Mouse (Mus musculus): ENCODE data around the gene Papola.
"Not testable (repeated sequence)": the region's sequence is repeated elsewhere in the genome, so short reads cannot be mapped to it uniquely, and the experiment has no call there.

The Papola gene

GRCm38 (mm10) chr12:105806205-105806604, 21.7 kb downstream of the Papola start:
- DNase-seq: no peak

GRCm38 (mm10) chr12:105807416-105807815, 22.9 kb downstream of the Papola start:
- no peak for DNase-seq

DNA sequence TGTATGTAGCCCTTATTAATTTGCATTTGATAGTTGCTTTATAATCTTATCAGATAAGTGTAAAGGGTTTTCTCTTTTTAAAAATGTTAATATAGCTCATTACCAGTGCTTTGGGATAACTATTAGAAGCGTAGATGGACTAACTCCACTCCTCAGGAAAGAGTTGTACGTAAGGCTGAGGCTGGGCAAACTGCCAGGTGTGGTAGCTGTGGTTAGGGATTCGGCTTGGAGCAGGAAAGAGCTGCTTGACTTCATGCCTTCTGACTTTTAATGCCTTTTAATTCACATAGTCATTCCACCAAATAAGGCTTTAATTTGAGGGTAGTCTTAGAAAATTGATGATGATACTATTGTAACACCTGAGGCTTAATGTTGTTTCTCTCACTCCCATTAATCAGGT, 24.5 kb downstream of the Papola start:
- DNase-seq: peak; percentile 43 to 48

- no peak for DNase-seq
Measured at GRCm38 (mm10) chr12:105810608-105811007, 26.1 kb downstream of the Papola start.

GRCm38 (mm10) chr12:105813957-105814356, 29.5 kb downstream of the Papola start:
- DNase-seq: no peak

GRCm38 (mm10) chr12:105823472-105823871, 39.0 kb downstream of the Papola start:
- no peak for DNase-seq

- no peak for DNase-seq
Measured at GRCm38 (mm10) chr12:105824743-105825142, 40.2 kb downstream of the Papola start.

GRCm38 (mm10) chr12:105825266-105825665, 40.8 kb downstream of the Papola start:
- no peak for DNase-seq

DNA sequence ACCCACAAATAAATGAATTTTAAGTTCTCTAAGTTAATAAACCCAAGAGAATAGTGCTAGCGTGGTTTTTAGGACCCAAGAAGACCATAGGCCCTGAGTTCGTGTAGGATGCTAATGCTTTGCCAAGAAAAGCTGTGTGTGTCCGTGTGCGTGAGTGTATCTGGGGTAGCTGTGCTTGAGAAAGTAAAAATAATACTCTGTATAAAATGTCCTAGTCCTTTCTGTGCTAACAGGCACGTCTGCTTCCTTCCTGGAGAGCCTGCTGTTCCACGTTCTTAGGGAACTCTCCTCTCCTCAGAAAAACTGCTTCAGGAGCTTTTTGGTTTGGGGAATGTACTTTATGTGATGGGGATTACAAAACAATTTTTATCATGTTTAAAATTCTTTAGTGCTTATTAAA, 48.0 kb downstream of the Papola start:
- DNase-seq: no peak

GRCm38 (mm10) chr12:105834926-105835325, 50.4 kb downstream of the Papola start:
- DNase-seq: no peak

DNA sequence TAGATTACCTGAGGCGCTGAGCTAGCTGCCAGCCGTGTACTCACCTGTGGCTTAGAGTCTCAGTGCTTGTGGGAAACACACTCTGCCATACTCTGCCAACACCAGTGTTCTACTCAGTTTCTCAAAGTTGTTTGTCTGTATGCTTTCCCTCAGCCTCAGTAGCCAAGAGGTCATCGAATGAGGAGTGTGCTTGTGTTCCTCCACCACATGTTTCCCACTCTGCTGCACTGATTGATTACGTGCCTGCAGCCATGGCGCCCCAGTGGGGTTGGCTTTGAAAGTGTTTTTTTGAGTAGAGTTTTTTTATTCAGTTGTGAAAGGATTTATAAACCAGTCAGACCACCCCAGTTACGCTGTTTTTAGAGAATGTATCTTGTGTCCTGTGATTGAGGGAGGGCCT, 51.1 kb downstream of the Papola start:
- DNase-seq: no peak

DNA sequence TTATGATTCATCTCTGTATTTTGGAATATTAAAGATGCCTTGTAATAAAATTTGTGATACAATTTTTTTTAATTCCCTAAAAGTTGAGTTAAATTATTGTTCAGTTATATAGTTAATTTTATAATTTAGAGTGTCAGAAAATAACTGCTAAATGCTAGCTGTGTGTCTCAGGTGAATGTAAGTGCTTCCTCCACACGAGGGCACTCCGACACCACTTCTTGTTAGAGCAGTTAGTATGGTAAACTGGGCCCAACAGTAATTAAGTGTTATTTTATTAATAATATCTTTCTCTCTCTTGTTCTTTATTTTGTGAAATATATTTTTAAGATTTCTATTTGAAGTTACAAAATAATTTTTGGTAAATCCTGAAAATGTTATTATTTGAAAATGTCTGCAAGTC, 51.7 kb downstream of the Papola start:
- peak in 1 of 2 experiments; percentile 67 for DNase-seq

GRCm38 (mm10) chr12:105839096-105839495, 54.6 kb downstream of the Papola start:
- no peak for DNase-seq

DNA sequence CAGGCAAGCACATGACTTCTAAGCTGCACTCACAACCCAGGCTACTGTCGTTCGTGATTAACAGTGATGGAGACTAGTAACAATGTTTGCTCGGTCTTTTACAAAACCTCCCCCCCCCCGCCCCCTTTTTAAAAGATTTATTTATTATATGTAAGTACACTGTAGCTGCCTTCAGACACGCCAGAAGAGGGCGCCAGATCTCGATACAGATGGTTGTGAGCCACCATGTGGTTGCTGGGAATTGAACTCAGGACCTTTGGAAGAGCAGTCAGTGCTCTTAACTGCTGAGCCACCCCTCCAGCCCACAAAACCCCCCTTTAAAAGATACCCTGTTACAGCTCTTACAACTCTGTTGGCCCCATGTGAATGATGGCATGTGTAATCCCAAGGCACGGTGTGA, 56.1 kb downstream of the Papola start:
- not testable (repeated sequence) for DNase-seq

GRCm38 (mm10) chr12:105843243-105844005, 58.9 kb downstream of the Papola start:
- peak; percentile 67 to 76 for DNase-seq

DNA sequence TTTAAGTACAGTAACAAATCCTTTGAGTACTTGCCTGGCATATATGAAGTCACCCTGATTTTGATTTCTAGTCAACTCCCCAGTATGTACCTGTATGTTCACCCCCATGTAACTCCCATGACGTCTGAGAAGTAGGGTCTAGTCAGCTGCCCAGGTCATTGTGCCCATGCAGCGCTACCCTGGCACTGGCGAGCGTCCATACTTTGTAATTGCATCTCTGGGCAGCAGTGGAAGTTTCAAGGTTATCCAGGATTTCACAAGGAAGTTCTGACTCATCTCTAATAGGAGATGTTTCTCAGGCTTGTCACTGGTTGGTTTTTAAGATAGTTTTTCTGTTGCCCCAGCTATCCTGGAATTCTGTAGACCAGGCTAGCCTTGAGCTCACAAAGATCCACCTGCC, 59.9 kb downstream of the Papola start:
- no peak for DNase-seq

DNA sequence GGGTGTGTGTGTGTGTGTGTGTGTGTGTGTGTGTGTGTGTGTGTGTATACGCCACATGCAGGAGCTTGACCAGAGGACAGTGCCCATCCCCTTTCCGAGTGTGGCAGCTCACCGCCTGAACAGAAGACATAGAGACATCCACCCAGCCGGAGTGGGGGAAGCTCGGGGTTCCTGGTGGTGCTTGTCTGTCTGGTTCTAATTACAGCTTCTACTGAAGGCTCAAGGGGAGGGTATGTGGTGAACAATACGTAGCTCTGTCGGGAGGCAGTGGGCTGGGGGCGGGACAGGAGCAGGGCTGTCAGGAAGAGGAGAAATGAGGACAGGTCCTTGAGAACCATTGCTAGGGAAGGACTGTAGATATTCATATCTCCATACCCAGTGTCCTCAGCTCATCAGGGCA, 64.6 kb downstream of the Papola start:
- DNase-seq: no peak

DNA sequence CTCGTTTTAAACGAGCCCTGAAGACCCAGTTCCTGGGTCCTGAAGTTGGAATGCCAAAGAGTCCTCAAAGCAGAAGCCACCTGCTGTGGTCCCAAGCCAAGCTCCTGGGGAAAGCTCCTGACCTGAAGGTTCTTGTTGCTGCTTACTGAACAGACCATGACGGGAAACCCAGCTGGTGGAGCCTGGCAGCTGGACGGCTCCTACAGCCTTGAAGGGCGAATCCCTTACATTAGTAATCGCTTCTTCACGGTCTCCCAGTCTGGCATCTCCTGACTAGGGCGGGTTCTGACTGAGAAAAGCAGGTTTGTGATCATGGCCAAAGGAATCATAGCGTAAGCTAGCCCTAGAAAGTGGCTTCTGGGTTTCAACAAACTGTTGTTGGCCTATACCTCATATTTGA, 66.2 kb downstream of the Papola start:
- DNase-seq: no peak

DNA sequence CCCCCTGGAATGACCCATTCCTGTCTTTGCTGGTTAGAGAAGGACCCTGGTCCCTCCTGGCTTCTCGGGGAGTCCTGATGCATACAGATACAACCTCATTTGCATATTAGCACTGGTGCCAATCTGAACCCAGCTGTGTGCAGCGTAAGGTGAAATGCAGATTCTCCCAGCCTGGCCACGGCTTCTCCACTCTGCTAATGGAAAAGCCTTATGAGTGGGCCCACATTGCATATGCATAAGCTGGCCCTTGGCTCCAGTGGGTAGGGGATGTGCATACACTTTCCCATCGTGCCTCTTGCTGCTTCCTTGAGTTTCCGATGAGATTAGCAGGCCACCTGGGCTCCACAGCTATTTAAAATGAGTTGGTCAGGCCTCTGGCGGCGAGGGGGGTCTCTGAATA, 68.3 kb downstream of the Papola start:
- no peak for DNase-seq

- peak; percentile 39 to 58 for DNase-seq
Measured at GRCm38 (mm10) chr12:105854639-105855038, 70.1 kb downstream of the Papola start.

DNA sequence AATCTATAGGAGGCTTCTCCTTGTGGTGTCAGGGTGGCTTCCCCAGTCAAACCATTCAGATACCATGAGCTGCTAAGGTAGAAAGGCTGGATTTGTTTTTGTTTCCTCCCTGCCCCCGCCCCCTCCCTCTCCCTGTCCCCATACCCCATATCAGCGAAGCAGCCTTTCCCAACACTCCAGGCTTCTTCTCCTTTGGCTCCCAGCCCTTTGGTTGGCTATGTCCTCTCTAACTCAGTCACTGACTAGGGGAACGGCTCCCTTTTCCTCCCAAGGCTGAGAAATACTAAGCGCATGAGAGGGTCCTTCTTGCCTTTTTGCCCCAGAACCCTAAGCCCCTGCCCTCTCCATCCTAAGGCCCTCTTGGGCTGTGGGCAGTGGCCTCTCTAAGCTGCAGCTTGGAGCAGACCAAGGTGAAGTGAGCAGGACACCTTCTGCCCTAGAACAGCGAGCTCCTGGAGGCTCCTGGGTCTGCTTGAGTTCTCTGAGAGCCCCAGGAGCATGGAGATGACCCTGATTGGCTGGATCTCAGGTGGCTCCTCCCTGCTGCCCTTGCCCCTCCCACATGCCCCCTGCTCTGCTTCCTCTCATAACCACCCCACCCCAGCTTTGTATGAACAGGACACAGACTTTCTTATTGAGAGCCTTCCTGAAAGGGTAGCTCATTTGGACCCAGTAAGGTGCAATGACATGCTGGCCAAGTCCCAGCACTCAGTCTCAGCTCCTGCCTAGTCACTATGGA, 73.6 kb downstream of the Papola start:
- DNase-seq: no peak

GRCm38 (mm10) chr12:105862072-105862471, 77.6 kb downstream of the Papola start:
- no peak for DNase-seq

- no peak for DNase-seq
Measured at GRCm38 (mm10) chr12:105862607-105863006, 78.1 kb downstream of the Papola start.

- no peak for DNase-seq
Measured at GRCm38 (mm10) chr12:105863436-105863835, 78.9 kb downstream of the Papola start.

Measured in kidney, postnatal 25 days (tissue).